ENCODE assay signal across 7 mouse cellular contexts in genomic region chr2:57115864-57116365, GRCm38 (mm10). TPM values are rescaled to one million over a fixed set of nuclear protein-coding genes. Genes with fewer than 3 reads are reported as not detected.
DNase-seq lines count a peak whose midpoint lies in the region; ATAC-seq and TF ChIP-seq lines count a peak whose summit lies in the region.

No protein-coding gene starts in this region.

- no peaks in the 10 kb centered on the region for H3K36me3 ChIP-seq in ES-Bruce4 (ENCODE audit: control insufficient read depth, insufficient read depth, low read length, poor library complexity, severe bottlenecking)
- H3K36me3 ChIP-seq in heart, embryonic 11.5 days (ENCODE audit: control insufficient read depth, insufficient read depth, low read length) = no peaks in the 10 kb centered on the region
- H3K36me3 ChIP-seq in kidney, embryonic 16.5 days (ENCODE audit: insufficient read depth, low read length) = no peaks in the 10 kb centered on the region
- no peaks in the 10 kb centered on the region for H3K36me3 ChIP-seq in lung, embryonic 15.5 days

- H3K27ac ChIP-seq in ES-Bruce4 (ENCODE audit: insufficient read depth, low read length) = no peak overlapping the region
- H3K27ac ChIP-seq in heart, embryonic 11.5 days (ENCODE audit: low read depth, low read length) = peak overlapping the region; percentile 91
- no peak overlapping the region for H3K27ac ChIP-seq in kidney, embryonic 16.5 days (ENCODE audit: low read length)
- peak overlapping the region; percentile 81 for H3K27ac ChIP-seq in lung, embryonic 15.5 days
- peak overlapping the region; percentile 84 for H3K27ac ChIP-seq in olfactory bulb, adult 2 months (ENCODE audit: insufficient read depth, low read depth, low read length)

- peaks cover 12% of the 10 kb centered on the region for H3K27me3 ChIP-seq in ES-Bruce4 (ENCODE audit: control insufficient read depth, insufficient read depth, low read length, poor library complexity, severe bottlenecking)
- peaks cover 28% of the 10 kb centered on the region for H3K27me3 ChIP-seq in heart, embryonic 11.5 days (ENCODE audit: control insufficient read depth, insufficient read depth, low read length)
- H3K27me3 ChIP-seq in kidney, embryonic 16.5 days (ENCODE audit: insufficient read depth, low read length) = peaks cover 38% of the 10 kb centered on the region
- peaks cover 33% of the 10 kb centered on the region for H3K27me3 ChIP-seq in lung, embryonic 15.5 days

- peak; percentile 53 for DNase-seq in R1 (ENCODE audit: low read depth, low spot score)
- peak; percentile 52 for DNase-seq in embryo, embryonic 10 days (ENCODE audit: low spot score)

- no peaks in the 10 kb centered on the region for H3K9me3 ChIP-seq in ES-Bruce4 (replicated peaks; ENCODE audit: control insufficient read depth, insufficient read depth, low read length, poor library complexity, severe bottlenecking)
- no peaks in the 10 kb centered on the region for H3K9me3 ChIP-seq in heart, embryonic 11.5 days (replicated peaks; ENCODE audit: control insufficient read depth, low read length)
- H3K9me3 ChIP-seq in kidney, embryonic 16.5 days (ENCODE audit: low read length) = peaks cover 5% of the 10 kb centered on the region
- no peaks in the 10 kb centered on the region for H3K9me3 ChIP-seq in lung, embryonic 15.5 days

- no peaks in the 10 kb centered on the region for H3K4me1 ChIP-seq in ES-Bruce4 (ENCODE audit: control insufficient read depth, insufficient read depth, low read length)
- peaks cover 5% of the 10 kb centered on the region for H3K4me1 ChIP-seq in heart, embryonic 11.5 days (ENCODE audit: control insufficient read depth, insufficient read depth, low read length)
- H3K4me1 ChIP-seq in kidney, embryonic 16.5 days (ENCODE audit: insufficient read depth, low read length) = peaks cover 29% of the 10 kb centered on the region
- peaks cover 15% of the 10 kb centered on the region for H3K4me1 ChIP-seq in lung, embryonic 15.5 days
- peaks cover 16% of the 10 kb centered on the region for H3K4me1 ChIP-seq in olfactory bulb, adult 2 months (ENCODE audit: control insufficient read depth, insufficient read depth, low read length)

- under 1% methylated on average over 25 of the region's 28 CpGs for WGBS in heart, embryonic 11.5 days (ENCODE audit: insufficient replicate concordance)
- WGBS in kidney, embryonic 16.5 days = 0% methylated on average over 17 of the region's 28 CpGs
- whole genome bisulfite sequencing in lung, embryonic 15.5 days = under 1% methylated on average over 17 of the region's 28 CpGs
- WGBS in olfactory bulb, adult 2 months = under 1% methylated on average over 28 of the region's 28 CpGs

- H3K4me2 ChIP-seq in heart, embryonic 11.5 days = peak overlapping the region; percentile 100
- H3K4me2 ChIP-seq in kidney, embryonic 16.5 days (replicated peaks; ENCODE audit: low read depth, low read length) = peak overlapping the region; percentile 99
- H3K4me2 ChIP-seq in lung, embryonic 15.5 days = peak overlapping the region; percentile 99

- TF ChIP-seq POLR2A in ES-Bruce4 (IDR thresholded peaks at IDR 0.05; ENCODE audit: insufficient read depth, low read length) = no peak
- TF ChIP-seq POLR2A in olfactory bulb, adult 2 months (IDR thresholded peaks at IDR 0.05; ENCODE audit: insufficient read depth, low read depth, low read length) = no peak

- peak overlapping the region; percentile 55; the same call in 1 of the 2 replicates for H3K9ac ChIP-seq in ES-Bruce4 (ENCODE audit: low read depth, poor library complexity, severe bottlenecking)
- peak overlapping the region; percentile 79 for H3K9ac ChIP-seq in heart, embryonic 11.5 days (ENCODE audit: low read depth, low read length)
- peak overlapping the region; percentile 76 for H3K9ac ChIP-seq in kidney, embryonic 16.5 days (replicated peaks; ENCODE audit: low read length)
- peak overlapping the region; percentile 65 for H3K9ac ChIP-seq in lung, embryonic 15.5 days

- TF ChIP-seq CTCF in ES-Bruce4 (IDR thresholded peaks at IDR 0.05; ENCODE audit: low read depth, low read length) = no peak
- no peak for TF ChIP-seq CTCF in olfactory bulb, adult 2 months (IDR thresholded peaks at IDR 0.05; ENCODE audit: insufficient read depth, low read depth, low read length)

- peak overlapping the region; percentile 73 for H3K4me3 ChIP-seq in ES-Bruce4 (ENCODE audit: low read depth, low read length)
- H3K4me3 ChIP-seq in heart, embryonic 11.5 days (ENCODE audit: low read depth, low read length) = peak overlapping the region; percentile 85
- peak overlapping the region; percentile 72 for H3K4me3 ChIP-seq in kidney, embryonic 16.5 days (ENCODE audit: low read length)
- peak overlapping the region; percentile 76 for H3K4me3 ChIP-seq in lung, embryonic 15.5 days
- H3K4me3 ChIP-seq in olfactory bulb, adult 2 months (ENCODE audit: insufficient read depth, low read depth, low read length) = peak overlapping the region; percentile 85

- TF ChIP-seq EP300 in ES-Bruce4 (IDR thresholded peaks at IDR 0.05; ENCODE audit: insufficient read depth, low read depth, low read length) = no peak

- peak; percentile 13; the same call in 1 of the 2 replicates for ATAC-seq in heart, embryonic 11.5 days (replicated peaks; ENCODE audit: insufficient number of reproducible peaks, low FRiP score, low TSS enrichment)
- peak; percentile 24; the same call in 1 of the 2 replicates for ATAC-seq in kidney, embryonic 16.5 days (ENCODE audit: low FRiP score, low TSS enrichment)
- ATAC-seq in lung, embryonic 15.5 days (ENCODE audit: borderline replicate concordance, extremely low read depth, low FRiP score, low TSS enrichment) = peak; percentile 33

RNA-seq across cellular contexts. Expression of gene Nr4a2, which starts 7.9 kb away (rescaled TPM):
- polyA plus RNA-seq in ES-Bruce4 (2011; ENCODE audit: insufficient read depth, insufficient read length, low read depth, missing spikeins) = 1.4 and 1.7 TPM in 2 replicates
- 2.8 and 3.9 TPM in 2 replicates for polyA plus RNA-seq in heart, embryonic 11.5 days (2014; fragmentation: Nextera tagmentation; extraction: Ambion mirVana)
- 3.7 and 4.0 TPM in 2 replicates for polyA plus RNA-seq in kidney, embryonic 16.5 days (2015; fragmentation: Nextera tagmentation; extraction: Ambion mirVana)
- polyA plus RNA-seq in lung, embryonic 15.5 days (2015; fragmentation: Nextera tagmentation; extraction: Ambion mirVana) = 4.3 and 5.2 TPM in 2 replicates
- not detected in 2 replicates for polyA plus RNA-seq in olfactory bulb, adult 2 months (2012; ENCODE audit: insufficient read depth, insufficient read length, low replicate concordance, missing spikeins)

Comparison
In these comparisons a context has a peak if more than half of its experiments do, and no peak if none do; other contexts are left out.
1. H3K27ac ChIP-seq: peak in heart, embryonic 11.5 days (single experiment), lung, embryonic 15.5 days (single experiment) and olfactory bulb, adult 2 months (single experiment); none in ES-Bruce4 (single experiment) and kidney, embryonic 16.5 days (single experiment).
2. Peak in every context shown above with its lines, with median percentiles within 50 percentile points of each other: H3K4me3 ChIP-seq, H3K9ac ChIP-seq, ATAC-seq and H3K4me2 ChIP-seq.